Mouse (Mus musculus): ENCODE data around the gene Il17f. TPM values are rescaled to one million over a fixed set of nuclear protein-coding genes. Genes with fewer than 3 reads are reported as not detected.
"Not testable (repeated sequence)": the region's sequence is repeated elsewhere in the genome, so short reads cannot be mapped to it uniquely, and the experiment has no call there.

Gene Il17f
- polyA plus RNA-seq, 1 experiment from 2014 or later = 0.16 TPM

- H3K36me3 ChIP-seq (replicated peaks) = peaks cover 64% of the 10 kb centered on the region
Observed at GRCm38 (mm10) chr1:20817172-20817571, 26.8 kb upstream of the Il17f start.

GRCm38 (mm10) chr1:20814521-20814920 lies 24.1 kb upstream of the Il17f start:
- no peak overlapping the region for H3K27ac ChIP-seq

More at GRCm38 (mm10) chr1:20817172-20817571, 26.8 kb upstream of the Il17f start:
- no peaks in the 10 kb centered on the region for H3K9me3 ChIP-seq
- H3K4me3 ChIP-seq = 0 out of 2 replicates have a peak overlapping the region, but pooled peaks have one; percentile 83
- no peak overlapping the region for H3K27ac ChIP-seq
- WGBS = 90% methylated on average over 9 of the region's 9 CpGs
- no peaks in the 10 kb centered on the region for H3K27me3 ChIP-seq (ENCODE audit: poor library complexity, severe bottlenecking)
- DNase-seq (ENCODE audit: extremely low spot score, low spot score) = no peak
- H3K4me1 ChIP-seq = peaks cover 15% of the 10 kb centered on the region

GRCm38 (mm10) chr1:20804526-20804925 lies 14.1 kb upstream of the Il17f start:
- Histone ChIP-seq H3K4me1 (no peaks in the 10 kb centered on the region), H3K27me3 (ENCODE audit: poor library complexity, severe bottlenecking) (no peaks in the 10 kb centered on the region), H3K9me3 (no peaks in the 10 kb centered on the region), H3K36me3 (replicated peaks) (peaks cover 100% of the 10 kb centered on the region), H3K27ac (no peak overlapping the region), H3K4me3 (no peak overlapping the region)
- DNase-seq (ENCODE audit: extremely low spot score, low spot score) = no peak
- 96% methylated on average over 10 of the region's 10 CpGs for WGBS

More at GRCm38 (mm10) chr1:20814521-20814920, 24.1 kb upstream of the Il17f start:
- Histone ChIP-seq H3K27me3 (ENCODE audit: poor library complexity, severe bottlenecking) (no peaks in the 10 kb centered on the region), H3K9me3 (no peaks in the 10 kb centered on the region), H3K4me3 (no peak overlapping the region), H3K4me1 (peaks cover 15% of the 10 kb centered on the region), H3K36me3 (replicated peaks) (peaks cover 90% of the 10 kb centered on the region)
- DNase-seq (ENCODE audit: extremely low spot score, low spot score) = no peak
- WGBS = 90% methylated on average over 8 of the region's 8 CpGs

- WGBS = 89% methylated on average over 8 of the region's 8 CpGs
- Histone ChIP-seq H3K4me1 (no peaks in the 10 kb centered on the region), H3K9me3 (no peaks in the 10 kb centered on the region), H3K27ac (no peak overlapping the region), H3K4me3 (no peak overlapping the region), H3K27me3 (ENCODE audit: poor library complexity, severe bottlenecking) (no peaks in the 10 kb centered on the region), H3K36me3 (replicated peaks) (peaks cover 97% of the 10 kb centered on the region)
- no peak for DNase-seq (ENCODE audit: extremely low spot score, low spot score)
Observed at GRCm38 (mm10) chr1:20801682-20802390, 11.4 kb upstream of the Il17f start.

GRCm38 (mm10) chr1:20801275-20801674 lies 10.9 kb upstream of the Il17f start:
- H3K36me3 ChIP-seq (replicated peaks) = peaks cover 92% of the 10 kb centered on the region
- 98% methylated on average over 2 of the region's 2 CpGs for WGBS
- no peak overlapping the region for H3K27ac ChIP-seq
- no peaks in the 10 kb centered on the region for H3K9me3 ChIP-seq
- no peak for DNase-seq (ENCODE audit: extremely low spot score, low spot score)
- H3K4me3 ChIP-seq = no peak overlapping the region
- no peaks in the 10 kb centered on the region for H3K27me3 ChIP-seq (ENCODE audit: poor library complexity, severe bottlenecking)
- H3K4me1 ChIP-seq = no peaks in the 10 kb centered on the region

GRCm38 (mm10) chr1:20795178-20795577 lies 4.8 kb upstream of the Il17f start:
- Histone ChIP-seq H3K27me3 (ENCODE audit: poor library complexity, severe bottlenecking) (no peaks in the 10 kb centered on the region), H3K4me3 (no peak overlapping the region), H3K27ac (no peak overlapping the region), H3K4me1 (no peaks in the 10 kb centered on the region), H3K9me3 (no peaks in the 10 kb centered on the region), H3K36me3 (replicated peaks) (peaks cover 31% of the 10 kb centered on the region)
- DNase-seq (ENCODE audit: extremely low spot score, low spot score) = no peak
- WGBS = 92% methylated on average over 5 of the region's 5 CpGs

- 93% methylated on average over 4 of the region's 4 CpGs for WGBS
Observed at GRCm38 (mm10) chr1:20794760-20795159, 4.3 kb upstream of the Il17f start.

GRCm38 (mm10) chr1:20791414-20791813 lies 997 bp upstream of the Il17f start:
- peaks cover 4% of the 10 kb centered on the region for H3K4me1 ChIP-seq
- no peaks in the 10 kb centered on the region; the same call in 1 of the 2 replicates for H3K36me3 ChIP-seq (replicated peaks)
- DNase-seq (ENCODE audit: extremely low spot score, low spot score) = no peak
- H3K4me3 ChIP-seq = no peak overlapping the region
- WGBS = 74% methylated on average over 7 of the region's 7 CpGs
- no peaks in the 10 kb centered on the region for H3K27me3 ChIP-seq (ENCODE audit: poor library complexity, severe bottlenecking)
- H3K27ac ChIP-seq = no peak overlapping the region
- H3K9me3 ChIP-seq = no peaks in the 10 kb centered on the region

More at GRCm38 (mm10) chr1:20794760-20795159, 4.3 kb upstream of the Il17f start:
- Histone ChIP-seq H3K4me1 (no peaks in the 10 kb centered on the region), H3K27ac (no peak overlapping the region), H3K36me3 (replicated peaks) (peaks cover 26% of the 10 kb centered on the region), H3K4me3 (no peak overlapping the region), H3K27me3 (ENCODE audit: poor library complexity, severe bottlenecking) (no peaks in the 10 kb centered on the region), H3K9me3 (no peaks in the 10 kb centered on the region)
- DNase-seq (ENCODE audit: extremely low spot score, low spot score) = no peak

- Histone ChIP-seq H3K27me3 (ENCODE audit: poor library complexity, severe bottlenecking) (no peaks in the 10 kb centered on the region), H3K4me3 (no peak overlapping the region), H3K27ac (no peak overlapping the region), H3K9me3 (no peaks in the 10 kb centered on the region), H3K4me1 (peaks cover 4% of the 10 kb centered on the region), H3K36me3 (replicated peaks) (no peaks in the 10 kb centered on the region)
- WGBS = 46% methylated on average over 10 of the region's 10 CpGs
- DNase-seq (ENCODE audit: extremely low spot score, low spot score) = no peak
Observed at GRCm38 (mm10) chr1:20788419-20788818, 2.0 kb downstream of the Il17f start.

- no peaks in the 10 kb centered on the region for H3K27me3 ChIP-seq (ENCODE audit: poor library complexity, severe bottlenecking)
- WGBS = 55% methylated on average over 8 of the region's 8 CpGs
- no peaks in the 10 kb centered on the region for H3K9me3 ChIP-seq
- H3K27ac ChIP-seq = no peak overlapping the region
- peaks cover 4% of the 10 kb centered on the region for H3K4me1 ChIP-seq
- no peak for DNase-seq (ENCODE audit: extremely low spot score, low spot score)
- no peak overlapping the region for H3K4me3 ChIP-seq
- no peaks in the 10 kb centered on the region for H3K36me3 ChIP-seq (replicated peaks)
Observed at GRCm38 (mm10) chr1:20787046-20787445, 3.4 kb downstream of the Il17f start.

GRCm38 (mm10) chr1:20778366-20778765 lies 12.1 kb downstream of the Il17f start:
- Histone ChIP-seq H3K4me1 (no peaks in the 10 kb centered on the region), H3K36me3 (replicated peaks) (no peaks in the 10 kb centered on the region), H3K4me3 (no peak overlapping the region), H3K27ac (no peak overlapping the region), H3K27me3 (ENCODE audit: poor library complexity, severe bottlenecking) (no peaks in the 10 kb centered on the region), H3K9me3 (peaks cover 6% of the 10 kb centered on the region; the same call in 1 of the 2 replicates)
- WGBS = 80% methylated on average over 2 of the region's 2 CpGs
- no peak for DNase-seq (ENCODE audit: extremely low spot score, low spot score)

GRCm38 (mm10) chr1:20774026-20774730 lies 16.2 kb downstream of the Il17f start:
- H3K27ac ChIP-seq; H3K4me1 ChIP-seq; DNase-seq (ENCODE audit: extremely low spot score, low spot score); H3K4me3 ChIP-seq; H3K27me3 ChIP-seq (ENCODE audit: poor library complexity, severe bottlenecking); H3K36me3 ChIP-seq (replicated peaks): not testable (repeated sequence)
- 88% methylated on average over 4 of the region's 4 CpGs for WGBS
- peaks cover 14% of the 10 kb centered on the region; the same call in 1 of the 2 replicates for H3K9me3 ChIP-seq

GRCm38 (mm10) chr1:20766526-20766925 lies 23.9 kb downstream of the Il17f start:
- WGBS = 86% methylated on average over 6 of the region's 6 CpGs
- no peaks in the 10 kb centered on the region for H3K27me3 ChIP-seq (ENCODE audit: poor library complexity, severe bottlenecking)
- H3K27ac ChIP-seq = no peak overlapping the region
- peaks cover 4% of the 10 kb centered on the region for H3K4me1 ChIP-seq
- no peaks in the 10 kb centered on the region for H3K9me3 ChIP-seq
- DNase-seq (ENCODE audit: extremely low spot score, low spot score) = no peak
- H3K4me3 ChIP-seq = no peak overlapping the region
- no peaks in the 10 kb centered on the region for H3K36me3 ChIP-seq (replicated peaks)
